Mouse (Mus musculus) lung, embryonic 16.5 days (tissue): ENCODE data around the gene Lrig3. TPM values are rescaled to one million over a fixed set of nuclear protein-coding genes. Genes with fewer than 3 reads are reported as not detected.

Experiments used
- ATAC-seq: fragments of 200-750 bp; cut with Nextera tagmentation; 2 replicates; pipeline ENCODE4 v1.8.0; 2017; ENCODE audit warnings: low read depth, mild to moderate bottlenecking, moderate library complexity
- H3K27ac ChIP-seq: fragments of 300-500 bp; sonication (generic); 2 replicates; pipeline ENCODE4 v1.5.1; 2014; ENCODE audit warnings: mild to moderate bottlenecking, control low read depth, low read length
- H3K27me3 ChIP-seq: fragments of 300-500 bp; sonication (generic); 2 replicates; pipeline ENCODE4 v1.6.1; 2014; ENCODE audit warnings: low read depth, low read length, mixed read lengths; ENCODE audit not compliant: control insufficient read depth, insufficient read depth
- H3K36me3 ChIP-seq: fragments of 300-500 bp; sonication (generic); 2 replicates; pipeline ENCODE4 v1.6.1; 2014; ENCODE audit warnings: low read length; ENCODE audit not compliant: control insufficient read depth, insufficient read depth
- H3K4me1 ChIP-seq: fragments of 300-500 bp; sonication (generic); replicated peaks from 2 replicates; pipeline ENCODE4 v1.6.1; 2014; ENCODE audit warnings: low read length, mixed read lengths; ENCODE audit not compliant: control insufficient read depth, insufficient read depth
- H3K4me2 ChIP-seq: fragments of 300-500 bp; sonication (generic); 2 replicates; pipeline ENCODE4 v1.6.1; 2014; ENCODE audit warnings: low read depth, low read length, control low read depth
- H3K4me3 ChIP-seq: fragments of 300-500 bp; sonication (generic); 2 replicates; pipeline ENCODE4 v1.5.1; 2014; ENCODE audit warnings: mild to moderate bottlenecking, low read length, control low read depth
- H3K9ac ChIP-seq: fragments of 300-500 bp; sonication (generic); 2 replicates; pipeline ENCODE4 v1.6.1; 2014; ENCODE audit warnings: low read length, control low read depth
- H3K9me3 ChIP-seq: fragments of 300-500 bp; sonication (generic); 2 replicates; pipeline ENCODE4 v1.6.1; 2016; ENCODE audit warnings: low read length; ENCODE audit not compliant: control insufficient read depth
- WGBS: fragments of 180-500 bp; shearing (Covaris S2); extraction: QIAGEN DNeasy Blood & Tissue Kit; methylation state at CpG from one replicate; pipeline ENCODE4 v1.1.7; 2014; 5-methylcytosine and 5-hydroxymethylcytosine counted together
- polyA plus RNA-seq: library from polyadenylated mRNA; unstranded; fragments of >200 nt; fragmentation: Nextera tagmentation; extraction: Ambion mirVana; gene quantifications from 2 replicates; pipeline ENCODE4 v1.2.1, GENCODE M21; 2015

The Lrig3 gene
- polyA plus RNA-seq, 1 experiment from 2014 or later = 9.4 TPM

- H3K27ac ChIP-seq = peak overlapping the region; percentile 56; the same call in 1 of the 2 replicates
- H3K4me3 ChIP-seq = no peak overlapping the region
- no peaks in the 10 kb centered on the region for H3K9me3 ChIP-seq
- H3K36me3 ChIP-seq = peaks cover 3% of the 10 kb centered on the region
- no peak for ATAC-seq
- H3K4me2 ChIP-seq = no peak overlapping the region
- 41% methylated on average over 4 of the region's 4 CpGs for WGBS
- 0 out of 2 replicates have a peak overlapping the region, but pooled peaks have one; percentile 1 for H3K9ac ChIP-seq
- no peaks in the 10 kb centered on the region for H3K27me3 ChIP-seq
- H3K4me1 ChIP-seq = peaks cover 20% of the 10 kb centered on the region; the same call in 1 of the 2 replicates
Observed at GRCm38 (mm10) chr10:125970500-125970899, 4.5 kb downstream of the Lrig3 start.

- Histone ChIP-seq H3K9me3 (no peaks in the 10 kb centered on the region), H3K4me1 (peaks cover 14% of the 10 kb centered on the region; the same call in 1 of the 2 replicates), H3K36me3 (peaks cover 6% of the 10 kb centered on the region), H3K9ac (no peak overlapping the region), H3K4me3 (no peak overlapping the region), H3K27me3 (no peaks in the 10 kb centered on the region), H3K27ac (no peak overlapping the region), H3K4me2 (no peak overlapping the region)
- no peak for ATAC-seq
- WGBS = 68% methylated on average over 7 of the region's 7 CpGs
Observed at GRCm38 (mm10) chr10:125973726-125974125, 7.8 kb downstream of the Lrig3 start.

GRCm38 (mm10) chr10:125981938-125982337, 16.0 kb downstream of the Lrig3 start:
- Histone ChIP-seq H3K27me3 (no peaks in the 10 kb centered on the region), H3K9ac (no peak overlapping the region), H3K27ac (no peak overlapping the region), H3K9me3 (no peaks in the 10 kb centered on the region), H3K4me2 (no peak overlapping the region), H3K4me3 (no peak overlapping the region), H3K36me3 (0 out of 2 replicates have a peak, but pooled peaks cover 3% of the 10 kb centered on the region), H3K4me1 (peaks cover 5% of the 10 kb centered on the region; the same call in 1 of the 2 replicates)
- WGBS = 87% methylated on average over 5 of the region's 5 CpGs
- ATAC-seq = no peak

GRCm38 (mm10) chr10:125984473-125985035, 18.6 kb downstream of the Lrig3 start:
- Histone ChIP-seq H3K9me3 (no peaks in the 10 kb centered on the region), H3K4me3 (no peak overlapping the region), H3K27ac (no peak overlapping the region), H3K4me1 (peaks cover 11% of the 10 kb centered on the region; the same call in 1 of the 2 replicates), H3K9ac (no peak overlapping the region), H3K27me3 (no peaks in the 10 kb centered on the region), H3K4me2 (no peak overlapping the region), H3K36me3 (peaks cover 5% of the 10 kb centered on the region; the same call in 1 of the 2 replicates)
- no peak for ATAC-seq
- 76% methylated on average over 9 of the region's 9 CpGs for WGBS

GRCm38 (mm10) chr10:125985795-125986194, 19.8 kb downstream of the Lrig3 start:
- Histone ChIP-seq H3K4me1 (peaks cover 11% of the 10 kb centered on the region; the same call in 1 of the 2 replicates), H3K36me3 (peaks cover 5% of the 10 kb centered on the region; the same call in 1 of the 2 replicates)
- ATAC-seq = no peak

GRCm38 (mm10) chr10:125986443-125986842, 20.5 kb downstream of the Lrig3 start:
- no peak overlapping the region for H3K4me3 ChIP-seq
- no peaks in the 10 kb centered on the region for H3K27me3 ChIP-seq
- no peak for ATAC-seq
- H3K36me3 ChIP-seq = peaks cover 3% of the 10 kb centered on the region; the same call in 1 of the 2 replicates
- H3K4me2 ChIP-seq = no peak overlapping the region
- H3K27ac ChIP-seq = no peak overlapping the region
- H3K4me1 ChIP-seq = peaks cover 11% of the 10 kb centered on the region; the same call in 1 of the 2 replicates
- 84% methylated on average over 9 of the region's 9 CpGs for WGBS
- no peak overlapping the region for H3K9ac ChIP-seq
- no peaks in the 10 kb centered on the region for H3K9me3 ChIP-seq

More at GRCm38 (mm10) chr10:125985795-125986194, 19.8 kb downstream of the Lrig3 start:
- no peaks in the 10 kb centered on the region for H3K27me3 ChIP-seq
- no peak overlapping the region for H3K9ac ChIP-seq
- no peak overlapping the region for H3K27ac ChIP-seq
- no peak overlapping the region for H3K4me2 ChIP-seq
- H3K9me3 ChIP-seq = no peaks in the 10 kb centered on the region
- WGBS = 90% methylated on average over 1 of the region's 1 CpGs
- no peak overlapping the region for H3K4me3 ChIP-seq

GRCm38 (mm10) chr10:125987307-125987706, 21.3 kb downstream of the Lrig3 start:
- no peak overlapping the region for H3K4me2 ChIP-seq
- H3K36me3 ChIP-seq = peaks cover 3% of the 10 kb centered on the region; the same call in 1 of the 2 replicates
- WGBS = 38% methylated on average over 6 of the region's 6 CpGs
- H3K27ac ChIP-seq = no peak overlapping the region; the same call in 1 of the 2 replicates
- H3K4me1 ChIP-seq = peaks cover 11% of the 10 kb centered on the region; the same call in 1 of the 2 replicates
- H3K27me3 ChIP-seq = no peaks in the 10 kb centered on the region
- no peak overlapping the region for H3K4me3 ChIP-seq
- H3K9ac ChIP-seq = no peak overlapping the region
- 0 out of 2 replicates have a peak, but pooled peaks have one; percentile 48 for ATAC-seq
- no peaks in the 10 kb centered on the region for H3K9me3 ChIP-seq

- no peak for ATAC-seq
- H3K9me3 ChIP-seq = no peaks in the 10 kb centered on the region
- no peaks in the 10 kb centered on the region for H3K27me3 ChIP-seq
- WGBS = 57% methylated on average over 11 of the region's 11 CpGs
- no peak overlapping the region for H3K27ac ChIP-seq
- peaks cover 11% of the 10 kb centered on the region; the same call in 1 of the 2 replicates for H3K4me1 ChIP-seq
- peaks cover 3% of the 10 kb centered on the region; the same call in 1 of the 2 replicates for H3K36me3 ChIP-seq
- H3K9ac ChIP-seq = no peak overlapping the region
- H3K4me3 ChIP-seq = no peak overlapping the region
- no peak overlapping the region for H3K4me2 ChIP-seq
Observed at GRCm38 (mm10) chr10:125988037-125988436, 22.1 kb downstream of the Lrig3 start.

- 64% methylated on average over 7 of the region's 7 CpGs for WGBS
- no peak for ATAC-seq
- H3K4me2 ChIP-seq = no peak overlapping the region
- H3K9me3 ChIP-seq = no peaks in the 10 kb centered on the region
- no peak overlapping the region for H3K9ac ChIP-seq
- H3K36me3 ChIP-seq = peaks cover 3% of the 10 kb centered on the region; the same call in 1 of the 2 replicates
- no peak overlapping the region for H3K27ac ChIP-seq
- no peak overlapping the region for H3K4me3 ChIP-seq
- H3K4me1 ChIP-seq = peaks cover 11% of the 10 kb centered on the region; the same call in 1 of the 2 replicates
- no peaks in the 10 kb centered on the region for H3K27me3 ChIP-seq
Observed at GRCm38 (mm10) chr10:125989890-125990289, 23.9 kb downstream of the Lrig3 start.
